Mouse (Mus musculus) telencephalon, adult 2 months (tissue): ENCODE results near the gene Tnfrsf17.
"Not testable (repeated sequence)": the region's sequence is repeated elsewhere in the genome, so short reads cannot be mapped to it uniquely, and the experiment has no call there.

ENCODE experiments used
- DNase-seq: peaks from one replicate; pipeline ENCODE4 v3.0.0-alpha.2; 2011; ENCODE audit warnings: low read depth, low spot score

The Tnfrsf17 gene

GRCm38 (mm10) chr16:11331030-11331429 is 17.4 kb downstream of the Tnfrsf17 start:
- no peak for DNase-seq

GRCm38 (mm10) chr16:11343292-11343815 is 29.7 kb downstream of the Tnfrsf17 start:
- DNase-seq = no peak

- no peak for DNase-seq
Observed at GRCm38 (mm10) chr16:11351903-11352302, 38.3 kb downstream of the Tnfrsf17 start.

GRCm38 (mm10) chr16:11359173-11359572 is 45.6 kb downstream of the Tnfrsf17 start:
- DNase-seq = no peak

GRCm38 (mm10) chr16:11359919-11360318 is 46.3 kb downstream of the Tnfrsf17 start:
- DNase-seq = no peak

- DNase-seq = not testable (repeated sequence)
Observed at GRCm38 (mm10) chr16:11360576-11360975, 47.0 kb downstream of the Tnfrsf17 start.

- DNase-seq = no peak
Observed at GRCm38 (mm10) chr16:11365626-11366025, 52.0 kb downstream of the Tnfrsf17 start.

GRCm38 (mm10) chr16:11366851-11367250 is 53.2 kb downstream of the Tnfrsf17 start:
- no peak for DNase-seq

GRCm38 (mm10) chr16:11368412-11368811 is 54.8 kb downstream of the Tnfrsf17 start:
- no peak for DNase-seq

GRCm38 (mm10) chr16:11369162-11369561 is 55.5 kb downstream of the Tnfrsf17 start:
- DNase-seq = no peak

- no peak for DNase-seq
Observed at GRCm38 (mm10) chr16:11369642-11370041, 56.0 kb downstream of the Tnfrsf17 start.
